Mouse (Mus musculus): ENCODE measurements around the gene Prl8a2.

Gene Prl8a2

DNA sequence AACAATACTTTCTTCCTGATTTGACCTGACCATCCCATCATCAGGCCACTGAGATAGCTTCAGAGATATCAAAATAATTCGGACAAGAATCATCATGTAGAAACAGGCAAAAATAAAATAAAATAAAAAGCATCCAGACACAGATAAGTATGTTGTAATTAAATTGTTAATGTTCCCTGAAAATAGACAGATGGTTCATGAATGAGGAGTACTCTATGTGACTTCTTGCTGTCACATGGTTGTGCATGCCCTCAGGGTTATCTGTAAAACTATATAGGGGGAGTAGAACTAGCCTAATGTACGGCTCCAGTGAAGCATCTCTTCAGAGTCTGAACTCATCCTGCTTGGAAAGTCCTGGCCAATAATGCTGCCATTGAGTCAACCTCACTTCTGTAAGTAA is at the start of gene Prl8a2:
Gene Prl8a2 (plus strand): TSS at position 301 of the 400 bp plus-strand sequence.
- DNase-seq = no peak

GRCm38 (mm10) chr13:27312334-27313225 is 32.9 kb upstream of the Prl8a2 start, which contains the start of gene Prl6a1:
Prl6a1 (plus strand) TSS chr13:27312627.
- no peak for DNase-seq

- no peak for DNase-seq
These were observed 10.5 kb upstream of the Prl8a2 start for GRCm38 (mm10) chr13:27334989-27335388.

DNA sequence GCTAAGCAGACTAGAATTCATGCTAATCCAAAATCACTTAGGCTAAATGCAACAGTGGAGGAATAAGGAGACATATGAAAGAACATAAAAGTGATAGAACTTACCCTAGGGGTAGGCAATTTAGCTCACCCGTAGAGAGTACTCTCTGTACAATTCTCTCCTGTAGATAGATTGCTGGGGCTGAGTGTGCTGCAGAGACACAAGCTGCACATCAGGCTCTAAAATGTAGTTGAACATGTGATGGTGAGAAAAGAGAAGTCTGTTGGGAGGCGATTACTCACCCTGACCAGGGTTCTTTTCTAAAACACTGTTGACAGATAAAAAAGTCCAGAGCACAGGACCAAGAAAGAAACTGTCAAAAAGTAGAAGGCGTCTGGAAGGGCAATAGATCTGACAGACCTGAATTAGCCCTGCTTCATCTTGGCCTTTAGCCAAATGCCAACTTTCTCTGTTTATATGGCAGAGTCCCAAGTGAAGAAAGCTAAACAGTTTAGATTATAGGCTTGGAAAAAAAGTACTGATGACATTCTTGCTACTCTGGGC is 2.7 kb upstream of the Prl8a2 start:
- no peak for DNase-seq

DNA sequence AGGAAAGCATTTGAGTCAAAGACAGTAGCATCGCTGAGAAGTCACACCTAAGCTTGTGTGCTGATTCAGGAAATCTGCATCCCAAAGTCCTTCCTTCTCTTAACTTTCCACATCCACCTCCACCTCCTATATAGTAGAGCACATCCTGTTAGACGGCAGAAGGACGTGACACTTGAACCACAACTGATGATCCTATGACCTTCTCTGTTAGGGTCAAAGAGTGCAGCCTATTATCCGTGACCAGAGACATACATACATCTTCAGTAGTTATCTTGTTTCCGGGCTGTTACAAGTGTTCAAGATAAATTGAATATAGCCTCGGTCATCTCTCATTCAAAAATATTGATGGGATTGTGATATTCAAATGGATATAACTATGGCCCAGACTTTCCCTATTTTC is 45.3 kb downstream of the Prl8a2 start, which contains the start of gene Prl2b1:
Gene Prl2b1 (minus strand): TSS at position 101 of the 400 bp plus-strand sequence.
- DNase-seq = no peak

GRCm38 (mm10) chr13:27399061-27399724 is 53.7 kb downstream of the Prl8a2 start:
- no peak for DNase-seq
